Mouse (Mus musculus) heart, postnatal 25 days (tissue): ENCODE data around the gene Tm9sf2. TPM values are rescaled to one million over a fixed set of nuclear protein-coding genes. Genes with fewer than 3 reads are reported as not detected.

Experiments
- total RNA-seq, 2 experiments: library from RNA; stranded (reverse); gene quantifications; 2 replicates each; pipeline ENCODE4 v1.2.3; 2021

Gene Tm9sf2
- total RNA-seq, 2 experiments from 2014 or later, result 122 to 129 TPM

Other genes with a start within 250 kb of the Tm9sf2 start
- gene Ubac2, start 228.4 kb upstream of the Tm9sf2 start, total RNA-seq, result 10 to 100 TPM; 25.9 to 27.4 TPM
- under 1 TPM; 0.28 to 0.29 TPM for gene Gpr18, start 191.3 kb upstream of the Tm9sf2 start, total RNA-seq
- 1 to 10 TPM; 1.4 to 1.6 TPM for gene Gpr183, start 141.8 kb upstream of the Tm9sf2 start, total RNA-seq
- not detected for gene Timm8a2, start 72.4 kb upstream of the Tm9sf2 start, total RNA-seq
- gene Clybl, start 74.7 kb downstream of the Tm9sf2 start, total RNA-seq, result 100 to 1,000 TPM; 113 to 123 TPM